Mouse (Mus musculus) cerebellum, adult (tissue): ENCODE results near the gene Bmf.

Experiments used
- ATAC-seq: cut with Nextera tagmentation; 2 replicates; pipeline ENCODE4 v1.9.2; 2017; ENCODE audit warnings: mild to moderate bottlenecking, moderate library complexity, mixed read lengths; ENCODE audit not compliant: insufficient number of reproducible peaks, low FRiP score, low TSS enrichment

Bmf gene

GRCm38 (mm10) chr2:118522265-118522664, 27.2 kb downstream of the Bmf start:
- no peak for ATAC-seq

- no peak for ATAC-seq
Observed at GRCm38 (mm10) chr2:118520042-118520933, 29.2 kb downstream of the Bmf start.

DNA sequence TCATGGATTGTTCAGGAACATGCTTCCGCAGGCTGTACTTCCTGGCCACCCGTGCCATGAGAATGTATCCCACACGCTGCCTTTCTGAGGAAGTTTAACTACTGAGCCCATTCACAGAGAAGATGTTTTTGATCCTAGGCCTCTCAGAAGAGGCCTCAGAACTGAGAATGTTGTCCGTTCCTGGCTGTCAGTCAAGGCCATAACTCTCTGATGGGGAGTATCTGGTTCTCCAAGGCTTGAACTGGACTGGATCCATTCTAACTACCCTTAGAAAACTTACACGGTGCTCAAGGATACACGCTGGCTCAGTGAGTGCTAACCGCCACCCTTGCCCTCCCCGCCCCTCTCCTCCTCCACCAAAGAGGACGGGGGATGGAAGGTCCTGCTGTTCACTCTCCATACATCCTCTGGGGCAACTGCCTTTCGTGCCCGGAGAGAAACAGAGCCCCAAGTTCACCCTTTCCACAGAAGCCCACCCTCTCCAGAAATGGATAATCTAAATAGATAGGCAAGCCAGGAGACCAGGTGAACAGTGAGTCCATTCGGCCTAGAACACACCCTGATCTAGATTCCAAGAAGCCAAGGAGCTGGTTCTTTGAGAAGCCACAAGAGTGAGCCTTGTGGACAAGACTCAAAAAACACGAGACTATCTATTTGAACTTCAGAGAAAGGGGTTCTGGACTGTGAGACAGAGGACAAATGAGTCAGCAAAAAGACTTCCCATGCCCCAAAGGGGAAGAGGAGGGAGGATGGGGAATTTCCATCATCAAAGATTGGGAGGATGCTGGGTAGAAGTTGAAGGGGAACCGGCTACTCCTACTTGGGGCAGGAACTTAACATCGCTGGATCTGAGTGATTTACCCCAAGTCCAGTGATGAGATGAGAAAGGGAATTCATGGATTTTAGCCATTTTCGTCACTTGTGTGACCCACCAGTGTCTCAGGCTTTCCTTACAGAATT, 36.8 kb downstream of the Bmf start:
- no peak for ATAC-seq

- no peak for ATAC-seq
Observed at GRCm38 (mm10) chr2:118511779-118512417, 37.6 kb downstream of the Bmf start.

GRCm38 (mm10) chr2:118510447-118511310, 38.8 kb downstream of the Bmf start:
- peak; percentile 64 for ATAC-seq

DNA sequence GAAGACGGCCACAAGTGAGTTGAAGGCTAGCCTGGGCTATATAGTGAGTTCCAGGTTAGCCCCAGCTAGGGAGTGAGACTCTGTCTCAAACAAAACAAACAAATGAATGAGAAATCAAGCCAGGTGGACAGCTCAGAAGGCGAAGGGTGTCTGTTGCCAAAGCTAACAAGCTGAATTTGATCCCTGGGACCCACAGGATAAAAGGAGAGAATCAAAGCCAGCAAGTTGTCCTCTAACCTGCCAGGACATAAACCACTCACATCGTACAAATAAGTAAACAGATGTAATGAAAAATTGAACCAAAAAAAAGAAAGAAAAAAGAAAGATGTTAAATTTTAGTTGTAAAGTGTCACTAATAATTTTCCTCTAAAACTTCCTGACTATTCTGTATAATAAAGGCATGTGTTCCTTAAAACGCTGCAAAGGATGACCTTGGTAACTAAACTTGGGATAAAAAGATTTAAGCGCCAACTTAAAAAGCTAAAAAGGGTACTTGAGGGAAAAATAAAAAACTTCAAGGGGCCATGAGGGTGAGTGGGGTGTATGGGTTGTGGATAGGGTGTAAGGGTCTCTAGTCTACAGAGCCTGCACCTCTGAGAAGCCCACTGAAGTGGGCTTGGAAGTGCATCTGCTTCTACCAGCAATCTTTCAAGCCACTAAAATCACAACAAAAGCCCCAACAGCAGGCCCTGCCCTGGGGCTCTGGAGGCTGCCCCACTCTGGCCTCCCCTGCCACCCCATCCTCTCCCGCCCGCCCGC, 39.6 kb downstream of the Bmf start:
- ATAC-seq: no peak

DNA sequence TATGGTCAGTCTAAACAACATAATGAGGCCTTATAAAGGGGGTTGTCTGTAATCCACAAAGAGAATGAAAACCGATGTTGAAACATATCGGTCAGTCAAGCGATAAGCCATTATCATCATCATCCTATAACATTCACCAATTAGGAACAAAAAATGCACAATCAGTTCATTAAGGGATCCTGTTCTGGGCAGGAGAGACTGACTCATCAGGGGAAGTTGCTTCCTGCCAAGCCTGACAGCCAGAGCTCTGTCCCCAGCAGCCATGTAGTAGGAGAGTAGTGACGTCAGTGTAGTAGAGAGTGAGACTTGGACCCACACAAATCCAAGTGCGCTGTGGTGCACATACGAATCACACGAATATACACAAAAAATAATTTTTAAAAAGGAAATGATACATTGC, 42.4 kb downstream of the Bmf start:
- ATAC-seq: no peak

DNA sequence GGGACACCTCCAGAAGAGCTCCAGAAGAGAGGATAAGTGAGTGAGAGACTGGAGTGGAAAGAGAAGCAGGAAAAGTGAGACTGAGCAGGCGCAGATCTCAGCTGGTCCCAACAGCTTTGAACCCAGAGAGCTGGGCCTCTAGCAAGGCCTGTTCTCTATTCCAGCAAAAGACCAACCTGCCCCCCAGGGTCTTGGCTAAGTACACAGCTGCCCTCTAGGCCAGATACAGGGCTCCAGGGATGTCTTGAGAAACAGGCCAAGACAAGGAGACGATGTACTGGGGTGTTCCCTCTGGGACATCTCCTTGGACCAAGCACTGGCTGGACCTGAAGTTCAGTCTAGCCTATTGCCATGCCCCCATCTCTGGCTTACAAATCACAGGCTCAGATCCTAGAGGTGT, 49.3 kb downstream of the Bmf start:
- ATAC-seq: no peak

GRCm38 (mm10) chr2:118499135-118499961, 50.1 kb downstream of the Bmf start:
- no peak for ATAC-seq

DNA sequence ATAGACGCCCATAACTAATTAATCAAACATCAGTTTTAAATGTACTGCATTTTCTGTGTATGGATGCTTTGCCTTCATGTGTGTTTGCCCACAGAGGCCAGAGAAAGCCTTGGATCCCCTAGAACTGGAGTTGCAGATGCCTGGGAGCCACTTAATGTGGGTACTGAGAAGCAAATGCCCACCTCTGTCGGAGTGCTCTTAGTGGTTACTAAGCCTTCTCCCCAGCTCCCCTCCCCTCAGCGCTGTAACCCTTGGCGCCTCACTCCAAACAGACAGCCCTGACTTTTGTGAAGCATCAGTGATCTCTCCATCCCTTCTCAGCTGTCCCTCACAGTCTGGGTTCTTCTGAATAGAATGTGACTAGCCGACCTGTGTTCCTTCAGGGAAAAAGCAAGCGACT, 51.0 kb downstream of the Bmf start:
- ATAC-seq: no peak

- no peak for ATAC-seq
Observed at GRCm38 (mm10) chr2:118497890-118498289, 51.6 kb downstream of the Bmf start.

- no peak for ATAC-seq
Observed at GRCm38 (mm10) chr2:118495024-118495423, 54.5 kb downstream of the Bmf start.

- ATAC-seq: no peak
Observed at GRCm38 (mm10) chr2:118491741-118492395, 57.6 kb downstream of the Bmf start.

- ATAC-seq: no peak
Observed at GRCm38 (mm10) chr2:118491281-118491731, 58.2 kb downstream of the Bmf start.

DNA sequence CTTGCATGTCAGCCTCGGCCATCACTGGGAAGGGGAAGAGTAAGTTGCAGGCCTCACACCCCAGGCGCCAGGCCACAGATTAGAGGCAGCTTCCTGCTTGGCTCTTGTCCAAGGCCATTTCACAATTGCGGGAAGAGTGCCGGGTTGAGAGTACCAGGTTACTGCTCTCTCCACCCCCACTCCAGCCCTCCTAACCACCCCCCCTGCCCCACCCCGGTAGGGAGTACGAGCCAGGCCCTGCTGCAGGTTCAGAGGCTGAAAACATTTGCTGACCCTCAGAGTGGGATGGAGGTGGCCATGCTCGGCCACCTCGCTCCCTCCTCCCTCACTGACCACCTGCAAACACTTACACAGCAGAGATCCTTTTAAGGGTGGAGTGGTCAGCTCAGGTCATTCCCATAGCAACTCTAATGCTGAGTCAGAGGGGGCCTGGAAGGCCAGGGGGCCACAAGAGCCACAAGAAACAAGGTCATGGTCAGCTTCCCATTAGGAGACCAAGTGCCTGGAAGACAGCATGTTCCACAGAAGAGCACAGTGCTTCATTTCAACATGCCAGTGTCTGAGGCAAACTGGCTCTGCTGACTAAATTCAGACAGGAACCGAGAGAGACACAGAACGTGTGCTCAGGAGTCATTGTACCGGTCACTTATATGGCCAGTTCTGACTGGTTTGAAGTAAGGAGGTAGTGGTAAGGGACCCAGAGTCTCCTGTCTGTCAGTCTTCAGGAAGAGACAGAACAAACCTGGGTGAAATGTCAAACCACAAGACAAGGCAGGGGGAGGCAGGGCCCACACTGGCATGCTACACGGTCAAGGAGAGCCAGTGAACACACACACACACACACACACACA, 59.0 kb downstream of the Bmf start:
- ATAC-seq: no peak

DNA sequence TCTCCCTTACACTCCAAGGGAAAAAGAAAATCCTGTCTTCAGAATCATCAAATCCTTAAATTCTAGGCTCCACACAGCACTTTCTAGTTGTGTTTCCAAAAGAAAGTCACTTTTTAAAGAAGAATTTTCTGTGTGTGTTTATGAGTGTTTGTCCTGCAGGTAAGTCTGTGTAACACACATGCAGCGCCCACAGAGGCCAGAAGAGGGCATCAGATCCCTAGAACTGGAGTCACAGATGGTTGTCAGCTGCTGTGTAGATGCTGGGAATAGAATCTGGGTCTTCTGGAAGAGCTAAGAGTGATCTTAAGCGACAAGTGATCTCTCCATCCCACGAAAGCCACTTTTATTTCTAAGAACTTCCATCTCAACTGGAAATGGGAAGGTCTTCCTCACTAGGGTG, 61.7 kb downstream of the Bmf start:
- ATAC-seq: no peak

DNA sequence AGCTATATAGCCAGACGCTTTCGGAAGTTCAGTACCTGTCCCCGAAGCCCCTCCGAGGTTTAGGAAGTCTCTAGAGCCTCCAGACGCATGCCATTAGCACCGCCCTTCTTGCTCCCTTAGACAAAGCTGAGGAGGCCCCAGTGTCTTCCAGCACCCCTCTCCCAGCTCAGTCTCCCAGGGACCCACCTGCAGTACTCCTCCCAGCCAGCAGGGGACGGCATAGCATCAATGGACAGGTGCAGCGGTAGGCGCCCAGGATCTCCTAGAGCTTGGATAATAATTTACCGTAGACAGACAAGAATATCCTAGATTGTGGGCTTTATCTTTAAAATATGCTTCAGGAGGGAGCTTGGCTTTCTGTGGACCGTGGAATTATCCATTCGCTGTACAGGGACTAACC, 62.6 kb downstream of the Bmf start:
- ATAC-seq: peak; percentile 23; the same call in 1 of the 2 replicates
